Mouse (Mus musculus): ENCODE results near the gene Krt24.

- TF ChIP-seq GATA1 (IDR thresholded peaks at IDR 0.05; ENCODE audit: low read length), result no peak
- TF ChIP-seq TAL1 (IDR thresholded peaks at IDR 0.05; ENCODE audit: low read length), result no peak
Measured at GRCm38 (mm10) chr11:99265796-99266195, 19.3 kb downstream of the Krt24 start.

Data from erythroblast, embryonic 14.5 days (primary cell).